Mouse (Mus musculus) lung, postnatal 0 days (tissue): Measurements from ENCODE around the gene Pard3b. TPM values are rescaled to one million over a fixed set of nuclear protein-coding genes. Genes with fewer than 3 reads are reported as not detected.

Source experiments
- ATAC-seq: fragments of 200-750 bp; cut with Nextera tagmentation; 2 replicates; pipeline ENCODE4 v1.8.0; 2017; ENCODE audit warnings: moderate library complexity
- DNase-seq: peaks from one replicate; pipeline ENCODE4 v3.0.0-alpha.2; 2016; ENCODE audit warnings: low spot score
- H3K27ac ChIP-seq: fragments of 300-500 bp; sonication (generic); 2 replicates; pipeline ENCODE4 v1.5.1; 2014; ENCODE audit warnings: antibody characterized with exemption, mild to moderate bottlenecking, low read length, mixed read lengths
- H3K27me3 ChIP-seq: fragments of 300-500 bp; sonication (generic); replicated peaks from 2 replicates; pipeline ENCODE4 v1.6.1; 2014; ENCODE audit warnings: low read length, mixed read lengths; ENCODE audit not compliant: insufficient read depth
- H3K36me3 ChIP-seq: fragments of 300-500 bp; sonication (generic); 2 replicates; pipeline ENCODE4 v1.6.1; 2014; ENCODE audit warnings: low read length, mixed read lengths; ENCODE audit not compliant: insufficient read depth
- H3K4me1 ChIP-seq: fragments of 300-500 bp; sonication (generic); 2 replicates; pipeline ENCODE4 v1.6.1; 2014; ENCODE audit warnings: antibody characterized with exemption, low read depth, low read length, mixed read lengths; ENCODE audit not compliant: insufficient read depth
- H3K4me2 ChIP-seq: fragments of 300-500 bp; sonication (generic); replicated peaks from 2 replicates; pipeline ENCODE4 v1.6.1; 2014; ENCODE audit warnings: low read depth, mild to moderate bottlenecking, low read length, moderate library complexity, mixed read lengths
- H3K4me3 ChIP-seq: fragments of 300-500 bp; sonication (generic); 2 replicates; pipeline ENCODE4 v1.5.1; 2014; ENCODE audit warnings: low read depth, low read length
- H3K9ac ChIP-seq: fragments of 300-500 bp; sonication (generic); replicated peaks from 2 replicates; pipeline ENCODE4 v1.6.1; 2014; ENCODE audit warnings: low read depth, mild to moderate bottlenecking
- H3K9me3 ChIP-seq: fragments of 300-500 bp; sonication (generic); 2 replicates; pipeline ENCODE4 v1.6.1; 2016; ENCODE audit warnings: low read length, mixed read lengths
- CTCF ChIP-seq: IDR thresholded peaks from 2 replicates; pipeline ENCODE4 v1.5.1; 2016; ENCODE audit warnings: antibody characterized with exemption, mild to moderate bottlenecking
- EP300 ChIP-seq: IDR thresholded peaks from 2 replicates; pipeline ENCODE4 v1.6.1; 2016; ENCODE audit warnings: antibody characterized with exemption, mild to moderate bottlenecking, control low read depth
- WGBS: fragments of 180-500 bp; shearing (Covaris S2); extraction: QIAGEN DNeasy Blood & Tissue Kit; methylation state at CpG from one replicate; pipeline ENCODE4 v1.1.7; 2014; 5-methylcytosine and 5-hydroxymethylcytosine counted together
- polyA plus RNA-seq: library from polyadenylated mRNA; unstranded; fragments of >200 nt; fragmentation: Nextera tagmentation; extraction: Ambion mirVana; gene quantifications from 2 replicates; pipeline ENCODE4 v1.2.1, GENCODE M21; 2015

Pard3b gene
- polyA plus RNA-seq, 1 experiment from 2014 or later, result 19.1 TPM

DNA sequence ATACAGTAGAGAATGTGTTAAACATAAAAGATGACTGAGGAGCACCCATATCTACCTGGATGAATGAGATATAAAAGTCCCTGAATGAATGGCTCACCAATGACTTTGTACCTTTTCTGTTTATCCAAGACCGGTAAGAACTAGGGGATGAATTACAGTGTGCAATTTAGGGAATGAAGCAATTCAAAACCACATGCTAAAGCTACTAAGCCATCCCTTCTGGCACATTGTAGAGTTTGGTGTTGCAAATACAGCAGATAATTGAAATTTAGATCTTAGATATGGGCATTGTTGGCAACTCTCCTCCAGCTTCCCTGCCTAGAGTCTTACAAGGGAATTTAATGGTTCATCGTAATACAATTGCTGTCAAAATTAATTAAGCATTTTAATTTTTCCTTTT is 490.6 kb downstream of the Pard3b start:
- ATAC-seq (no peak), DNase-seq (no peak)
- Histone ChIP-seq H3K36me3 (no peaks in the 10 kb centered on the region), H3K9me3 (no peaks in the 10 kb centered on the region), H3K27me3 (no peaks in the 10 kb centered on the region), H3K9ac (no peak overlapping the region), H3K4me2 (no peak overlapping the region), H3K4me1 (no peaks in the 10 kb centered on the region), H3K4me3 (no peak overlapping the region), H3K27ac (no peak overlapping the region)
- TF ChIP-seq EP300 (no peak), CTCF (no peak)
- WGBS, result 87% methylated on average over 2 of the region's 2 CpGs

DNA sequence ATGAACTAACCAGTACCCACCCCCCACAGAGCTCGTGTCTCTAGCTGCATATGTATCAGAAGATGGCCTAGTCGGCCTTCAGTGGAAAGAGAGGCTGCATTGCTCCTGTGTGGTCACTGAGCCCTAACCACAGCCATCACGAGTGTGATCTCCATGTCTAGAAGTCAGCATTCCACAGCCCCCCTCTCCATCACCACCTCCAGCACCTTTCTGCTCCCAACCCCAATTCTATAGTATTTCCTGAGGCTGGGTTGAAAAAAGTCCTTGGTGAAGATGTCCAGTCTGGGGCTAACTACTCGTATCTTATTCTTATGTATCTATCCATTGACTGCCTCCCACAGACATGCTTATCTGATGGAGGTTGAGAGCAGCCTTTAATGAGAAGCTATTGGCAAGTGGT is 509.5 kb downstream of the Pard3b start:
- H3K9me3 ChIP-seq, result no peaks in the 10 kb centered on the region
- 88% methylated on average over 4 of the region's 4 CpGs for WGBS
- H3K4me2 ChIP-seq, result no peak overlapping the region
- no peaks in the 10 kb centered on the region for H3K4me1 ChIP-seq
- no peaks in the 10 kb centered on the region for H3K27me3 ChIP-seq
- DNase-seq, result no peak
- no peak overlapping the region for H3K4me3 ChIP-seq
- no peaks in the 10 kb centered on the region for H3K36me3 ChIP-seq
- H3K9ac ChIP-seq, result no peak overlapping the region
- ATAC-seq, result no peak
- H3K27ac ChIP-seq, result no peak overlapping the region
- TF ChIP-seq CTCF (no peak), EP300 (no peak)

GRCm38 (mm10) chr1:62148786-62149185 is 510.2 kb downstream of the Pard3b start:
- DNase-seq (peak; percentile 22), ATAC-seq (no peak)
- Histone ChIP-seq H3K9me3 (no peaks in the 10 kb centered on the region), H3K27me3 (no peaks in the 10 kb centered on the region), H3K4me1 (no peaks in the 10 kb centered on the region), H3K9ac (no peak overlapping the region), H3K36me3 (no peaks in the 10 kb centered on the region), H3K4me2 (no peak overlapping the region), H3K27ac (no peak overlapping the region), H3K4me3 (no peak overlapping the region)
- WGBS, result 58% methylated on average over 6 of the region's 6 CpGs
- TF ChIP-seq EP300 (no peak), CTCF (no peak)

GRCm38 (mm10) chr1:62155970-62156369 is 517.3 kb downstream of the Pard3b start:
- TF ChIP-seq CTCF, result no peak
- TF ChIP-seq EP300, result no peak
- Histone ChIP-seq H3K9me3 (no peaks in the 10 kb centered on the region), H3K4me1 (no peaks in the 10 kb centered on the region), H3K27ac (no peak overlapping the region), H3K36me3 (no peaks in the 10 kb centered on the region), H3K4me3 (no peak overlapping the region), H3K9ac (no peak overlapping the region), H3K4me2 (no peak overlapping the region), H3K27me3 (no peaks in the 10 kb centered on the region)
- WGBS, result 77% methylated on average over 1 of the region's 1 CpGs
- ATAC-seq (no peak), DNase-seq (no peak)

GRCm38 (mm10) chr1:62159592-62159991 is 521.0 kb downstream of the Pard3b start:
- Histone ChIP-seq H3K36me3 (no peaks in the 10 kb centered on the region), H3K4me1 (no peaks in the 10 kb centered on the region), H3K9me3 (no peaks in the 10 kb centered on the region), H3K4me3 (no peak overlapping the region), H3K27me3 (no peaks in the 10 kb centered on the region), H3K27ac (no peak overlapping the region), H3K9ac (no peak overlapping the region), H3K4me2 (no peak overlapping the region)
- ATAC-seq (no peak), DNase-seq (no peak)
- TF ChIP-seq EP300, result no peak
- TF ChIP-seq CTCF, result no peak
- 83% methylated on average over 2 of the region's 2 CpGs for WGBS

GRCm38 (mm10) chr1:62175013-62175640 is 536.5 kb downstream of the Pard3b start:
- no peak overlapping the region for H3K4me3 ChIP-seq
- H3K9me3 ChIP-seq, result no peaks in the 10 kb centered on the region
- no peak for TF ChIP-seq EP300
- TF ChIP-seq CTCF, result no peak
- no peak overlapping the region for H3K27ac ChIP-seq
- peak; percentile 73 for DNase-seq
- H3K4me2 ChIP-seq, result no peak overlapping the region
- no peak overlapping the region for H3K9ac ChIP-seq
- H3K4me1 ChIP-seq, result no peaks in the 10 kb centered on the region
- 42% methylated on average over 1 of the region's 1 CpGs for WGBS
- ATAC-seq, result peak; percentile 70
- H3K27me3 ChIP-seq, result no peaks in the 10 kb centered on the region
- no peaks in the 10 kb centered on the region for H3K36me3 ChIP-seq

- no peak overlapping the region for H3K4me2 ChIP-seq
- no peak for ATAC-seq
These were observed 543.0 kb downstream of the Pard3b start for GRCm38 (mm10) chr1:62181638-62182037.

More at GRCm38 (mm10) chr1:62181638-62182037, 543.0 kb downstream of the Pard3b start:
- TF ChIP-seq CTCF (no peak), EP300 (no peak)
- H3K9me3 ChIP-seq, result no peaks in the 10 kb centered on the region
- no peak overlapping the region for H3K4me3 ChIP-seq
- H3K27me3 ChIP-seq, result no peaks in the 10 kb centered on the region
- DNase-seq, result no peak
- H3K9ac ChIP-seq, result no peak overlapping the region
- no peak overlapping the region for H3K27ac ChIP-seq
- H3K4me1 ChIP-seq, result peaks cover 4% of the 10 kb centered on the region; the same call in 1 of the 2 replicates
- H3K36me3 ChIP-seq, result no peaks in the 10 kb centered on the region
- 22% methylated on average over 5 of the region's 5 CpGs for WGBS
